Mouse (Mus musculus) intestine, postnatal 0 days (tissue): Measurements from ENCODE around the gene Mrvi1. TPM values are rescaled to one million over a fixed set of nuclear protein-coding genes. Genes with fewer than 3 reads are reported as not detected.

Source experiments
- ATAC-seq: fragments of 200-750 bp; cut with Nextera tagmentation; 2 replicates; pipeline ENCODE4 v1.8.0; 2017; ENCODE audit warnings: mild to moderate bottlenecking, moderate TSS enrichment, moderate library complexity
- H3K27ac ChIP-seq: fragments of 300-500 bp; sonication (generic); 2 replicates; pipeline ENCODE4 v1.5.1; 2014; ENCODE audit warnings: mild to moderate bottlenecking, low read depth, low read length, moderate library complexity
- H3K27me3 ChIP-seq: fragments of 300-500 bp; sonication (generic); replicated peaks from 2 replicates; pipeline ENCODE4 v1.6.1; 2014; ENCODE audit warnings: low read length, mixed read lengths; ENCODE audit not compliant: control insufficient read depth, insufficient read depth
- H3K36me3 ChIP-seq: fragments of 300-500 bp; sonication (generic); 2 replicates; pipeline ENCODE4 v1.6.1; 2014; ENCODE audit warnings: mild to moderate bottlenecking, moderate library complexity; ENCODE audit not compliant: control insufficient read depth, insufficient read depth
- H3K4me1 ChIP-seq: fragments of 300-500 bp; sonication (generic); replicated peaks from 2 replicates; pipeline ENCODE4 v1.6.1; 2014; ENCODE audit warnings: antibody characterized with exemption, low read length, mixed read lengths; ENCODE audit not compliant: control insufficient read depth, insufficient read depth
- H3K4me2 ChIP-seq: fragments of 300-500 bp; sonication (generic); replicated peaks from 2 replicates; pipeline ENCODE4 v1.6.1; 2014; ENCODE audit warnings: low read depth, mild to moderate bottlenecking, moderate library complexity
- H3K4me3 ChIP-seq: fragments of 300-500 bp; sonication (generic); 2 replicates; pipeline ENCODE4 v1.5.1; 2014; ENCODE audit warnings: low read depth, low read length
- H3K9ac ChIP-seq: fragments of 300-500 bp; sonication (generic); 2 replicates; pipeline ENCODE4 v1.6.1; 2014; ENCODE audit warnings: mild to moderate bottlenecking, low read depth, low read length
- H3K9me3 ChIP-seq: fragments of 300-500 bp; sonication (generic); 2 replicates; pipeline ENCODE4 v1.6.1; 2016; ENCODE audit warnings: mixed run types; ENCODE audit not compliant: control insufficient read depth
- CTCF ChIP-seq: sonication (generic); IDR thresholded peaks from 2 replicates; pipeline ENCODE4 v1.5.1; 2016; ENCODE audit warnings: low read depth, mild to moderate bottlenecking, control low read depth, antibody characterized with exemption, moderate library complexity
- WGBS: fragments of 180-500 bp; shearing (Covaris S2); extraction: QIAGEN DNeasy Blood & Tissue Kit; methylation state at CpG from one replicate; pipeline ENCODE4 v1.1.7; 2014; 5-methylcytosine and 5-hydroxymethylcytosine counted together
- polyA plus RNA-seq: library from polyadenylated mRNA; unstranded; fragments of >200 nt; fragmentation: Nextera tagmentation; extraction: Ambion mirVana; gene quantifications from 2 replicates; pipeline ENCODE4 v1.2.1, GENCODE M21; 2015

The Mrvi1 gene
- polyA plus RNA-seq, 1 experiment from 2014 or later = 6.7 TPM

GRCm38 (mm10) chr7:110955576-110955975 lies 26.7 kb downstream of the Mrvi1 start:
- H3K27me3 ChIP-seq = no peaks in the 10 kb centered on the region
- H3K27ac ChIP-seq = no peak overlapping the region
- TF ChIP-seq CTCF = no peak
- no peak for ATAC-seq
- no peaks in the 10 kb centered on the region for H3K9me3 ChIP-seq
- H3K4me1 ChIP-seq = no peaks in the 10 kb centered on the region
- H3K4me3 ChIP-seq = no peak overlapping the region
- H3K36me3 ChIP-seq = no peaks in the 10 kb centered on the region
- H3K9ac ChIP-seq = no peak overlapping the region
- 57% methylated on average over 2 of the region's 2 CpGs for WGBS
- no peak overlapping the region for H3K4me2 ChIP-seq

DNA sequence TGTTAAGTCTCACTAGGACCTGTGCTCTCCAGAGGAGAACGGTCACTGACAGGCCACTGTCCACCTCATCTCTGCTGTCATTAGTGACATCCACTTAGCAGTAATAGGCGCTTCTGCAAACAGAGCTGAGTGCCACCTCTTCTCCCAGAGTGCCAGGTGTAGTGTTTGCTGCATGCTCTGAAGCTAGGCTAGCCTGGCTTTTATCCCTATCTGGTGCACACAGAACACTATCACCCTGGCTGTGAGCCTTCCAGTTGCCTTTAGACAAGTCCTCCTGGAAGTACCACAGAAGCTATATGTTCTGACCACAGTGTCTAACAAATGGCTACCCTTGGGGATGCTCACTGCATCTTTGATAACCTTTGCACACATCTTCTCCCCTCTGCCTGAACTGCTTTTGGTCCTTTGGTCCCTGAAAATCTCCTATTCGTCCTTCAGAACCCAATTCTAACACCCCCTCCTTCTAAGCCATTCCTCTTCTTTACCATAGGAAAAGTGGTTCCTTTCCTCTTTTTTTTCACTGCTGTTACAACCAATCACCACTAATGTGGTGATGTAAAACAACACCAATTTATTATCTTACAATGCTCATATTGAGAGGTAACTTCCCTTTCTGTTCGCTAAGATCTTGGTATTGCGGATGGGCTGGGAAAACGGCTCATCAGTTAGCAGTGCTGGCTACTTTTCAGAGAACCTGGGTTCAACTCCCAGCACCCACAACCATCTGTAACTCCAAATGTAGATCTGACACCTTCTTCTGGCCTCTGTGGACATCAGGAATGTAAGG lies 28.0 kb downstream of the Mrvi1 start:
- Histone ChIP-seq H3K27ac (no peak overlapping the region), H3K9ac (no peak overlapping the region), H3K27me3 (no peaks in the 10 kb centered on the region), H3K36me3 (no peaks in the 10 kb centered on the region), H3K9me3 (no peaks in the 10 kb centered on the region), H3K4me1 (no peaks in the 10 kb centered on the region), H3K4me2 (no peak overlapping the region), H3K4me3 (no peak overlapping the region)
- 81% methylated on average over 6 of the region's 6 CpGs for WGBS
- ATAC-seq = no peak
- TF ChIP-seq CTCF = no peak

- no peaks in the 10 kb centered on the region for H3K4me1 ChIP-seq
- no peaks in the 10 kb centered on the region for H3K27me3 ChIP-seq
- no peak overlapping the region for H3K27ac ChIP-seq
- H3K4me2 ChIP-seq = no peak overlapping the region
- no peak overlapping the region for H3K9ac ChIP-seq
- H3K4me3 ChIP-seq = no peak overlapping the region
- no peaks in the 10 kb centered on the region for H3K9me3 ChIP-seq
- TF ChIP-seq CTCF = no peak
- 45% methylated on average over 1 of the region's 1 CpGs for WGBS
- no peak for ATAC-seq
- no peaks in the 10 kb centered on the region for H3K36me3 ChIP-seq
Observed at GRCm38 (mm10) chr7:110953210-110953609, 29.1 kb downstream of the Mrvi1 start.

DNA sequence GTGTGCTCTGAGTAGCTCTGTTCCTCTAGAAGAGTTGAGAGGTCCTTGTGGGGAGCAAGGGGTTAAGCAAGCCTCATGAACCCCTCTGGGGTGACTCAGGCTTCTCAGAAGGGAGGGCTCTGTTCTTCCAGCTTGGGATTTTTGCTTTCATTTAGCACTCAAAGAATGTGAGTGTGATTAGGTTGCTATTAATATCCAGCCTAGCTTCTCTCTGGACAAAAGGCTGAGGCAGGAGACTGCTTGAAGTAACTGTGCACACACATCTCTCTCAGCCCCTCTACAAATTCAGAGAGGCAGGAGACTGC lies 31.7 kb downstream of the Mrvi1 start:
- no peaks in the 10 kb centered on the region for H3K9me3 ChIP-seq
- H3K4me1 ChIP-seq = no peaks in the 10 kb centered on the region
- no peak overlapping the region for H3K4me3 ChIP-seq
- no peak for ATAC-seq
- no peak overlapping the region for H3K9ac ChIP-seq
- TF ChIP-seq CTCF = no peak
- no peak overlapping the region for H3K4me2 ChIP-seq
- H3K27ac ChIP-seq = no peak overlapping the region
- H3K27me3 ChIP-seq = no peaks in the 10 kb centered on the region
- no peaks in the 10 kb centered on the region for H3K36me3 ChIP-seq

- Histone ChIP-seq H3K36me3 (no peaks in the 10 kb centered on the region), H3K27me3 (no peaks in the 10 kb centered on the region), H3K4me1 (no peaks in the 10 kb centered on the region), H3K4me2 (no peak overlapping the region), H3K4me3 (no peak overlapping the region), H3K9me3 (no peaks in the 10 kb centered on the region), H3K27ac (no peak overlapping the region), H3K9ac (no peak overlapping the region)
- TF ChIP-seq CTCF = no peak
- no peak for ATAC-seq
- WGBS = 84% methylated on average over 13 of the region's 13 CpGs
Observed at GRCm38 (mm10) chr7:110949785-110950620, 32.3 kb downstream of the Mrvi1 start.

DNA sequence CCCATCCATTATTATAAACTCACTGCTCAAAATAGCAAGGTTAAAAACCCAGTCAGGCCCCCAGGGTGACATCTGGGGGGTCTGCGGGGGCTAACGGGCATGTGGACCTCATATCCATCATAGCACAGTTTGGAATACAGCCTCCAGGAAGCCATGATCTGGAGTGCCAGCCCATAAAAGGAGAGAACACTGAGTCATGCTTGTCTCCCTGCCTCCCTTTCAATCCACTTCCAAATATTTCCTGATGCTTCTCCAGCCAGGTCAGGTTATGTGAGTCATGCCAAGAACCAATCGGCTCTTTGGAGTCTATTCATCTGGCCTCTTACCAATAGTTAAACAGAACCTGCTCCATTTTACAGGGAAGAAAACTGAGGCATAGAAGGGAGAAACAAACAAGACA lies 33.7 kb downstream of the Mrvi1 start:
- H3K4me2 ChIP-seq = no peak overlapping the region
- no peak for ATAC-seq
- H3K36me3 ChIP-seq = no peaks in the 10 kb centered on the region
- H3K9ac ChIP-seq = no peak overlapping the region
- WGBS = 72% methylated on average over 3 of the region's 3 CpGs
- no peak overlapping the region for H3K4me3 ChIP-seq
- H3K27ac ChIP-seq = no peak overlapping the region
- H3K27me3 ChIP-seq = no peaks in the 10 kb centered on the region
- no peaks in the 10 kb centered on the region for H3K4me1 ChIP-seq
- no peaks in the 10 kb centered on the region for H3K9me3 ChIP-seq
- TF ChIP-seq CTCF = no peak
